Mouse (Mus musculus): Measurements from ENCODE around the gene Cga. TPM values are rescaled to one million over a fixed set of nuclear protein-coding genes. Genes with fewer than 3 reads are reported as not detected.

The Cga gene
- not detected for total RNA-seq (2021)

DNA sequence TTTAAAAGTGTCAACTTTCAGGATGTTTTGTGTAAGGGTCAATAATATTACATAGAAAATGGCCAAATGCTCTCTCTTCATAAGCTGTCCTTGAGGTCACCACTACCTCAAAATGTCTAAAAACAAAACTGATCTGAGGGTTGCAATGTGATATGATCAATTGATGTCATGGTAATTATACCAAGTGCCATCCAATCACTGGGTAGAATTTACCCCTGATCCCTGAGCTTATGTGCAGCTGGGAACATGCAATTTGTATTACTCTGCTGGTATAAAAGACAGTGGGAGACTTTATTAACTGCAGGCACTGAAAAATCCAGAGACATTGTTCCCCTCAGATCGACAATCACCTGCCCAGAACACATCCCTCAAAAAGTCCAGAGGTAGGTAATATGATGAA lies at the start of gene Cga:
Gene Cga (plus strand): TSS at position 301 of the 400 bp plus-strand sequence.
- DNase-seq (ENCODE audit: low spot score) = no peak
- intact Hi-C loops (cut with DNase I) = no loop called here

DNA sequence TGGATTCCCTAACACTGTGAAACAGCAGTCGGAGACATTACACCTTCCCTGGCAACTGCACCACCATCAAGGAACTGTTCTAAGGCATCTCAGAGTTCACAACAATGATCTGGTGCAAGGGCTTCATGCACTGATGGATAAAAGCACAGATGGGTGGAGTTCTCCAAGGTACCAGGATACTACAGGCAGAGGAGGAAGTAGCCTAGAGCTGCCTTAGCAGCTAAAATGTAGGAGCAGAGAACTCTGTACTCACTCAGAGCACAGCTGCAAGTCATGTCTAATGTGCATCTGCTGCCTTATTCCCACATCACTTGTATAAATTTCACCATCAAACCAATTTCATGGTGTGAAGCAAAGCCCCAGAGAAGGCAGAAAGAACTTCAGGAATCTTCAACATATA lies 49.7 kb upstream of the Cga start:
- intact Hi-C loops (cut with DNase I) = no loop called here
- no peak for DNase-seq (ENCODE audit: low spot score)

DNA sequence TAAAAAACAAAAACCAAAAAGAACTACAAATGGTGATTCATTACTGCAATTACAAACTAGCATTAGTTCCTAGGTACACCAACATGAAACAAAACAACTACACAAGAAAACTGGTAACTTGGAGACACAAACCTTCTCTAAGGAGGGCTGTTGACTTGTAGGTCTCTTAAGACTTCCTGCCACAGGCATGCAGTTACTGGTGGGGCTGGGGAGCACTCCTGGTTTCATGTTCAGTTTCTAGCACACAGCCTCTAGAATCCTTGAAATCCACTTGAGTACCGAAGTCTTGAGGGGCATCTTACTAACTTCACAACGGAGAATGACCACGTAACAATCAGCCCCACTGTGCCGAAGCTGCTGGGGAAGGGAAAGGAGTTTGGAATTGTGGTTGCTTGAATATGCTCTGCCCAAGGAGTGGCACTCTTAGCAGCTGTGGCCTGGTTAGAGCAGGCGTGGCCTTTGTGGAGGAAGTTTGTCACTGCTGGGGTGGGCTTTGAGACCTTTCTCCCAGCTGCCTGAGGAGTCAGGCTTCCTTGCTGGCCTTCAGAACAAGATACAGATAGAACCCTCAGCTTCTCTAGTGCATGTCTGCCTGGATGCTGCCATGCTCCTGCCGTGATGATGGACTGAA lies 45.8 kb upstream of the Cga start:
- no peak for DNase-seq (ENCODE audit: low spot score)
- intact Hi-C loops (cut with DNase I) = no loop called here

DNA sequence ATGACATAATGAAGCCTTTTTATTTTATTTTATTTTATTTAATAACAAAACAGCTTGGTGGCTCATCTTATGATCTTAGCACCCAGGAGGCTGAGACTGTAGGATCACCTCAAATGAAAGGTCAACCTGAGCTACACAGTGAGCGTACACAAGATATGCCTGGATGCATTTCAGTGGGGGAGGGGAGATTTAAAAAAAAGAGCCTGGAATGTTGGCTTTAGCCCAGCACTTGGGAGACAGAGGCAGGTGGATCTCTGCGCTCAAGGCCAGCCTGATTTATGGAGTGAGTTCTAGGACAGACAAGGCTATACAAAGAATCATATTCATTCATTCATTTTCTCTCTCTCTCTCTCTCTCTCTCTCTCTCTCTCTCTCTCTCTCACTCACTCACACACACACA lies 43.4 kb upstream of the Cga start:
- no peak for DNase-seq (ENCODE audit: low spot score)
- intact Hi-C loops (cut with DNase I) = no loop called here

DNA sequence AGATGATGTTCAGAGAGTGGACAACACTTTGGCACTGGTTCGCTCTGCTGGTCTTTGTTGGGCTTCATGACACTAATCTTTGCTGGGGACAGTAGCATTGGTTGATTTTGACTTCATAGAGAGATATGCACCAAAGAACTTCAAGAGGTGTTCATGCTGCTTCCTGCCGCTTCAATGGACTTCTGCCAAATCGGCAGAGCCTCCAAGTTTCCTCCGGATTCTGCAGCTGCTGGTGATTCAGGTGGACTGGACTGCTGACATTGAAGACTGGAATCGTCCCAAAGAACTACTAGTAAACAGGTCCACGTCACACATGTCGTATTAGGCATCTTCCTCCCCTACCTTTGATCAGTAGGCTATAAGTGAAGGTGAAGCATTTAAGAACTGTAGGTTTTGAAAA lies 41.5 kb upstream of the Cga start:
- intact Hi-C loops (cut with DNase I) = loop anchor here (1.0 kb wide), 1 partner anchor 30 kb away; the partner anchor contains the start of gene Zfp292
- no peak for DNase-seq (ENCODE audit: low spot score)

DNA sequence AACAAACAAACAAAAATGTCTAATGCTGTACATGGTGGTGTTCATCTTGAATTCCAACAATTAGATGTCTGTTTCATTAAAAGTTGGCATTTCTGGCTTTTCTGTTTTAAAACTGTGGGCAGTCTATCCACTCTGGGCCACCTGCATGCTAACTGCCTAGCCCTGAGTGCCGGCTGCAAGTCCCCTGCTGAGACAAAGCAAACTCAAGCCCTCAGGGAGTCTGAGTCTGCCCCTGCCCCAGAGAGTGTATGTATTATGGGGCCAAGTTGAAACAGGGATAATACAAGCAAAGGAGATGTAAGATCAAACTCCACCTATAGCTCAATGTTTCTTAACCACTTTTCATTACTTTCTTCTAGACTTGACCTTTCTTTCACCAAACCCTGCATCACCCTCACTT lies 37.6 kb upstream of the Cga start:
- no peak for DNase-seq (ENCODE audit: low spot score)
- intact Hi-C loops (cut with DNase I) = no loop called here

DNA sequence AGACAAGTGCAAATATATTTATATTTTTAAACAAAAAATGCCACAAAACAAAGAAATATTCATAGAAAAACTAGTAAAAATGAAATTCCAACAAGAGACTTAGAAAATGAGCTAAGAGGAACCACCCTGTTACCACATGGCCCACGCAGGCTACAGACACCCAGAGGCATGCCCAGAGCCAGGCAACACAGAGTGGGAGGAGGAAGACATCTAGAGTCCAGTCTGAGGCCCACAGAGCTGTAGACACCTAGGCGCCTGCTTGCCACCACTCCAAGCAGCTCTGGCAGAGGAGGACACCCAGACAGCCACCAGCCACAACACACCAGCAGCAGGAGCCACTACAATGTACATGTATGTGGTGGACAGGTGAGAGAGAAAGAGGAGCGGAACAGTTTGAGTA lies 34.7 kb upstream of the Cga start:
- DNase-seq (ENCODE audit: low spot score) = no peak
- intact Hi-C loops (cut with DNase I) = no loop called here

DNA sequence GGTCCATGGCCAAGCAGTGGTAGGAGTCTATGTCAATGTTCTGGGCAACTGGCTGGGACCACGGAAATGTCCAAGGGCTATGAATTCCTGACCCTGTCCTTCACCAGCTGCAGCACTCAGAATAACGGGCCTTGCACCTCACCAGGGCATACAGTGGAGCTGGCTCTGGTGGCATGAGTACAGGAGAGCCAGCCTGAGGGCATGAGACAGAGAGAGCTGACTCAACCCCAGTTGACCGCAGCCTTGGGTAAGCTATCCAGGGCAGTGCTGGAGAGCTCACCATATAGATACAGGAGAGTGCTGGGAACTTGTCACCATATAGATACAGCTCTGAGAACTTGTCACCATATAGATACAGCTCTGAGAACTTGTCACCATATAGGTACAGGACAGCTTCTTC lies 34.2 kb upstream of the Cga start:
- intact Hi-C loops (cut with DNase I) = no loop called here
- no peak for DNase-seq (ENCODE audit: low spot score)

DNA sequence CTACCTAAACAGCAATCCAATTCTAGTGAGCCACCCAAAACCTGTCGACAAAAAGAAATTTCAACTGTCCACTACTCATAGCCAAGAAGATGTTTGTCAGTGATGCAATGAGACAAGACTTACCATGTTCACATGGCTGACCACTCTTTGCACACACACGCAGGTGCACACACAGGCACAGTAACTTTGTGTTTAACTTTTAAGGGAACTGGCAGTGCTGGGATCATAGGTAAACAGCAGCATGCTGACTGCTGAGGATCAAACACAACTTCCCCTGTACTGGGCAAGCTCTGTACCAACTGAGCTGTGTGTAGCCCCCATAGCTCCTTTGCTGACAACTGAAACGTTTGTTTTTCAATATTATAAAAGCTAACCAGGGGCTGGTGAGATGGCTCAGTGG lies 32.1 kb upstream of the Cga start:
- intact Hi-C loops (cut with DNase I) = no loop called here
- no peak for DNase-seq (ENCODE audit: low spot score)

DNA sequence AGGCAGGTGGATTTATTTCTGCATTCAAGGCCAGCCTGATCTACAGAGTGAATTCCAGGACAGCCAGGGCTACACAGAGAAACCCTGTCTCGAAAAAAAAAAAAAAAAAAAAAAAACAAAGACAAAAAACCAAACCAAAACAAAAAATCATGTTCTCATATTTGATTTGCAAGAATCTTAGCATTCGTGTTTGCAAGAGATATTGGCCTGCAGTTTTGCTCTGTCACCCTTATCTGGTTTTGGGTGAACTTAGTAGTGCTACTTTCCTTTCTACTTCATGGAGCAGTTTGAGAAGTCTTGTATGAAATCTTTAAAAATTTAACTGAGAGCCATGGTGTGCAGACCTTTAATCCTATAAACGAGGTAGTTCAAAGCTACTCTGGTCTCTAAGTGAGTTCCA lies 23.8 kb upstream of the Cga start:
- DNase-seq (ENCODE audit: low spot score) = no peak
- intact Hi-C loops (cut with DNase I) = no loop called here

DNA sequence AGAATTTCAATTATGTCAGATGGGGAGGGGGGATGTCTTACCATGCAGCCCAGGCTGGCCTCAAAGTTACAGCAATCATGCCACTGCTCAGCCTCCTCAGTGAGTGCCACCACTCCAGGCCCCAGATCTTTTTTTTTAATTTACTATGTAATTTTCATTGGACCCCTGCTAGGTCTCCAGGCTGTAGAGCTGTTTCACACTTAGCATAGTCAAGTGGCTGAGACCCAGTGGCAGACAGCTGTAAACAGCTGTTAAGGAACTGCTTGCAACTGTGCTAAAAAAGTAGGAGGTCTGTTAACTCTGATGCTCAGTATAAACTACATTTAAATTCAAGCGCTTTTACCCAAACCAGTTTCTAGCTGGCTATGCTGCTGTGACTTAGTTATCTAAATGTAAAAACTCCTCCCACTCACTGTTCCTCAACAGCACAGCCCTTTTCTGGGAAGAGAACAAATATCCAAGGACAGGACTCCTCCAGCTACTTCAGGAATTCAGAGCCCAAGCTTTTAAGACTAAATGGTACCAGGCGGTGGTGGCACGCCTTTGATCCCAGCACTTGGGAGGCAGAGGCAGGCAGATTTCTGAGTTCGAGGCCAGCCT lies 20.6 kb upstream of the Cga start:
- no peak for DNase-seq (ENCODE audit: low spot score)
- intact Hi-C loops (cut with DNase I) = no loop called here

DNA sequence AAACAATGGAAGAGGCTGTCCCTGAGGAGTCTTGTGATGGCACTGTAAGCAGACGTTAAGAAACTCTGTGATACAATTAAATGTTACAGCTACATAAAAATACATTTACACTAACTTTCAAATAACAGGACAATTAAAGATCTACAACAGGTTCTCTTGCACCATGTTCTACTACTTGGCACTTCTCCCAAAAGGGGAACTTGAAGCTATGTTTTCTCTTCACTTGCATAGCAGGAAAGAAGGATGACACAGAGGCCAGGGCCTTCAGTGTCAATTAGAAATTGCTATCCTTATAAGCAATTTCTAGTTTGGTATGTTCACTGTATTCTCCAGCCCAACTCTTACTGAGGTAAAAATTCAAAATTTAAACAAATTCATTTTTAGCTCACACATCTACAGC lies 19.3 kb upstream of the Cga start:
- DNase-seq (ENCODE audit: low spot score) = no peak
- intact Hi-C loops (cut with DNase I) = no loop called here

DNA sequence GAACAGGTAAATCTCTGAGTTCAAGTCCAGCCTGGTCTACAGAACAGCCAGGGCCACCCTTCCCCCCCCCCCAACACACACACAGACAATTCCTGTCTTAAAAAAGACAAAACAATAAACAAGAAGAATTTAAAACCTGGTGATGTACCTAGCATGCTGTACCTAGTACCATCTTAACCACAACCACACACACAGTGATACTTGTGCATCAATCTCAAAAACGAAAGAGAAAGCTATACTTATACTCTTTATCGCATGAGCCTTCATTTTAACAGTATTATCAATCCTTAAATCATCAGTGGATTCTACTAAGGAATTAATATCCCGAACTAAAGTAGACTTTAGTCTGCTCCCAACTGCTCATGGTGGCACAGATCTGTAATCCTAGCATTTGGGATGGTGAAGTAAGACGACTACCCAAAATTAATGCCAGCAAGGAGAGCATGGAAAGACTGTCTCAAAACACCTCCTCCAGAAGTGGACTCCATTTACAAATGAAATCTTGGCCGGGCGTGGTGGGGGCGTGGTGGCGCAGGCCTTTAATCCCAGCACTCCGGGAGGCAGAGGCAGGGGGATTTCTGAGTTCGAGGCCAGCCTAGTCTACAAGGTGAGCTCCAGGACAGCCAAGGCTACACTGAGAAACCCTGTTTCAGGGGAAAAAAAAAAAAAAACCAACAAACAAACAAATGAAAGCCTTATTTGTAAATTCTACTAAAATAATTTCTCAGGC lies 12.5 kb upstream of the Cga start:
- DNase-seq (ENCODE audit: low spot score) = no peak
- intact Hi-C loops (cut with DNase I) = loop anchor here (5.0 to 10.0 kb wide), 3 partner anchors 69 to 326 kb away; partner anchors contain the start of genes Akirin2, Orc3 and Rars2

DNA sequence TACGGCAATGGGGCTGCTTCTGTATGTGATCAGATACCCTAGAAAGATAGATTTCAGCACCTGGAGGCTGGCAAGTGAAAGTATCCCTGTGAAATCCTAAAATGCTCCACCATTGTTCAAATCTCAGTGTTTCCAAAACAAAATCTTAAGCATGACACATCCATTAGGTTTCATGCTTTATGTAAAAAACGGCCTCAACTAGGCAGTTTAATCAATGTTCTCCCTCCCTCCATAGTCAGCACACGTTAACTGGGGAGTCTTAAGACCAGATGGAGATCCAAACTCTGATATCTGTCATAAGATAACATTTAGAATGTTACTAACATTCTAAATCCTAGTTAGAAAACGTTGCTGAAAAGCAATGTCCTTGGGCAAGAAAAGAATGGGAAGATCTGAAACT lies 11.7 kb upstream of the Cga start:
- DNase-seq (ENCODE audit: low spot score) = no peak
- intact Hi-C loops (cut with DNase I) = loop anchor here (1.0 to 10.0 kb wide), 5 partner anchors 30 to 327 kb away; partner anchors contain the start of genes Akirin2, Orc3 and Rars2

DNA sequence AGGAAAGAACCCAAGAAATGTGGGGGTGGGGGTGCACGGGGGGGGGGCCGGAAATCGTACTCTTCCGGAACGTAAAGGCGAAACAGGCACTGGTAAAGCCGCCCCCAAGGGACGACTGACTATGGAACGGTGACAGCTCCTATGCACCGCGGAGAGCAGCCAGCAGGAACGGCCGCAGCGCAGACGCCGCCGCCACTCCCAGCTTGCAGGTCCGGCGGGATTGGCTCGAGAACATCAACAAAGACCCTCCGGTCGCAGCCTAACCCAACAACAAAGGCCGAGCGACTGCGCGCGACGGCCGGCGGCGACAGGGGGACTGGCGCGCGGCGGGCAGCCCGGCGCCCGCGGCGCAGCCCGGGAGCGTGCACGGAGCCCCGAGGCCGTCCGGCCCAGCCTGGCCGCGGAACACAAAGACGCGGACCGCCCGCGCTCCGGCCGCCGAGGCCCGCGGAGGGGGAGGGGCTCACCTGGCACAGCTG lies 11.2 kb upstream of the Cga start:
- intact Hi-C loops (cut with DNase I) = loop anchor here (1.0 to 10.0 kb wide), 5 partner anchors 30 to 328 kb away; partner anchors contain the start of genes Akirin2, Orc3 and Rars2
- DNase-seq (ENCODE audit: low spot score) = no peak

DNA sequence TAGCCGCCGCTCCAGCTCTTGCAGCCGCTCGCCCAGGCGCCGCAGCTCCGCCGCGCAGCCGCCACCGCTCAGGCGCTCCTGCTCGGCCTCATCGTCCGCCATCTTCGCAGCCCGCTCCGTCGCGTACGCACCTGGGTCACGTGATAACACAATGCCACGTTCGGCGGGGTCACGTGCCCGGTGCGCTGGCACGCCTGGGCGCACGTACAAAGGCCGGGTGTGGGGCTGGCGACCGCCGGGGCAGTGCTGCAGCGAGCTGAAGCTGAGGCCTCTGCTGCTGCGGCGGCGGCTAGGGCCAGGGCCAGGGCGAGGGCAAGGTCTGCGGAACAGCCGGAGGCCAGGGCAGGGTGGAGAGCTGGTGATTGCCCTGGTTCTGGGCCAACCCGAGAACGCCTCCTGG lies 10.8 kb upstream of the Cga start, which contains the start of gene Zfp292:
Gene Zfp292 (minus strand): TSS at position 143 of the 400 bp plus-strand sequence.
- DNase-seq (ENCODE audit: low spot score) = peak; percentile 85
- intact Hi-C loops (cut with DNase I) = loop anchor here (1.0 to 10.0 kb wide), 5 partner anchors 31 to 328 kb away; partner anchors contain the start of genes Akirin2, Orc3 and Rars2

DNA sequence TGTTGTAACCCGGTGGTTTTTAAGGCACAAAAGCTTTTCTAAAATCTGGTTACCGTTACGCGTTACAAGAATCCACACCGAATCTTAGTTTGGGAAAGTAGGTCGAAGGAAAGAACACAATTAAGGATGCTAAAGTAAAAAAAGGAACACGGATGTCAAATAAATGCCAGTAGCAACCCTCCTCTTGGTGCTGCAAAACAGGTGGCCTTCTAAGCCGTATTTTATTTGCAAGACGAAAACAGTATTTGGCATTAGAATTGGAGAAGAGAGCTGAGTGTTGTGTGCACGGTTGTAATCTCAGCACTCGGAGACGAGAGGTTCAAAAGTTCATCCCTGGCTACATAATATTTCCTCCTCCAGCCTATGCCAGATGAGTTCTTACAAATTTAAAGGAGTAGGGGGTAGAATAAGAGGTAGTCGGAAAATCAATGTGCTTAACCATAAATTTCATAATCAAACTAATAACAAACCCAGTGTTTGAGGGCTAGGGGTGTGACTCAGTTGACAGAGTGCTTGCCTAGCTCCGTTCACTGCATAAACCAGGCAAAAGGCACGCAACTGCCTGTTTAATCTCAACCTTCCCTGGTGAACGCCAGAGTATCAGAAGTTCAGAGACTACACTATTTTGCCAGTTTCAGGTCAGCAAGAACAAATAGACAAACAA lies 10.1 kb upstream of the Cga start:
- intact Hi-C loops (cut with DNase I) = loop anchor here (2.0 to 10.0 kb wide), 4 partner anchors 71 to 329 kb away; partner anchors contain the start of genes Akirin2, Orc3 and Rars2
- no peak for DNase-seq (ENCODE audit: low spot score)

DNA sequence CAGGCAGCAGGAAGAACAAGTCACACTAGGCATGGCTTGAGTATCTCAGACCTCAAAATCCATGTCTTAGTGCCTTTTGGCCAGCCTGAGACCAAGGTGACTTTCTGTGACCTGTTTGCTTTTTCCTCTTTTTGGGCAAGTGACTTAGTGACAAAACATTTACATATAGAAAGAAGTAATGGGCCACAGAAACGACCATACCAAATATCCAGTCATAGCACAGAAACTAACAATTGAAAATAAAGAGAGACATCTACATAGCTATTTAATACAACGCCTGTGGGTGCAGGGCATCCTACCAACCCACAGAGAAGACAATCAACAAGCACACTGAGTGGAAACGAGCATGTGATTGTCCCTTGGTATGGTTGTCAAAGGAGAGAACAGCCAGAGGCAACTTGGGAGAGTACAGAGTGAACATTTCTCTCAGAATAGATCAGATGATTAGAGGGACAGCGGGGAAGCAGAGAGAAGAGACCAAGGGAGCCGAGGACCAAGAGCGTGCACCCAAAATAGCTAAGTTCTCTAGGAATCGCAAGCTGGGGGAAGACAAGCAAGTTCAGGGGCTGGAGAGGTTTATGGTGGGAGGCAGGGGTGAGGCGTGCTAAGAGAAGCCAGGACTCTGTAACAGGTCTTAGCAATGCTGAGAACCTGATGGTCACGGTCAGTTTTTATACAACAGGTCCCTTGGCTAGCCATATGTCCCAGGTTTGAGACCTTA lies 7.8 kb upstream of the Cga start:
- intact Hi-C loops (cut with DNase I) = loop anchor here (5.0 to 10.0 kb wide), 3 partner anchors 198 to 331 kb away; partner anchors contain the start of genes Akirin2, Orc3, Rars2 and Slc35a1
- no peak for DNase-seq (ENCODE audit: low spot score)

DNA sequence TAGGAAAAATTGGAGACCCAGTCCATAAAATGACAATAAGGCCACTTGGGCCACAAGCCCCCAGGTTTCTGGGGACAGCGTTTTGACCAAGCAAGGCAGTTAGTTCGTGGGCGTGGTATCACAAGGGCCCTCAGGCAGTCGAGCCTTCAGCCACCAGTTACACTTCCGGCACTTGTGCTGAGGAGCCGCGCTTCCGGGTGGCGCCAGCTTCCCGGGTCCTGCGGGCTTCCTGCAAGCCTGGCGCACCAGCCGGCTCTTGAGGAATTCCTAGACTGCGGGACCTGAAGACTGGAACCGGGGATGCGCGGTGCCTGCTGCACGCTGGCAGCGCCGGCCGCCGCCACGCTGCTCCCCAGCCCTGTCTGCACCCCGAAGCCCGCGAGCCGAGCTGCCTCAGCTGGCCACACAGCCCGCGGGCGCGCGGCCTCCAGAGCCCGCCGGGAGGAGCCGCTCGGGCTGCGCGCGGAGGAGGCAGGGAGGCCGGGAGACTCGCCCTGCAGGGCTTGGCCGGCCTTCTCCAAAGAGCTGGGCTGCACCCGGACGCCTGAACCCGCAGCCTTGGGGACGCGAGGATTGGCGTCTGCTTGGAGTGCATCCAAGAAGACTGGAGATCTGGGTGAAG lies 7.0 kb upstream of the Cga start:
- intact Hi-C loops (cut with DNase I) = loop anchor here (5.0 to 10.0 kb wide), 3 partner anchors 199 to 332 kb away; partner anchors contain the start of genes Akirin2, Orc3, Rars2 and Slc35a1
- peak; percentile 70 for DNase-seq (ENCODE audit: low spot score)
